Mouse (Mus musculus): ENCODE results near the gene Acot4. TPM values are rescaled to one million over a fixed set of nuclear protein-coding genes. Genes with fewer than 3 reads are reported as not detected.
"Not testable (repeated sequence)": the region's sequence is repeated elsewhere in the genome, so short reads cannot be mapped to it uniquely, and the experiment has no call there.

The Acot4 gene
- 1 to 10 TPM; 2.1 to 2.8 TPM for total RNA-seq (2021)

- DNase-seq (ENCODE audit: low spot score in 2 of 2) = peak; percentile 10 to 15
- intact Hi-C loops (cut with DNase I) = not testable (repeated sequence)
Measured at GRCm38 (mm10) chr12:84038241-84038640, at the start of gene Acot4. Gene Acot4 (plus strand): TSS chr12:84038379.

GRCm38 (mm10) chr12:83988483-83988882 is 49.7 kb upstream of the Acot4 start:
- no peak for DNase-seq (ENCODE audit: low spot score in 2 of 2)
- intact Hi-C loops (cut with DNase I) = loop anchor here (5.0 kb wide), 1 partner anchor 44 kb away; no protein-coding TSS in a partner anchor

GRCm38 (mm10) chr12:83989378-83989777 is 48.8 kb upstream of the Acot4 start:
- intact Hi-C loops (cut with DNase I) = loop anchor here (5.0 kb wide), 1 partner anchor 43 kb away; no protein-coding TSS in a partner anchor
- DNase-seq (ENCODE audit: low spot score in 2 of 2) = no peak

GRCm38 (mm10) chr12:83997221-83997620 is 41.0 kb upstream of the Acot4 start:
- intact Hi-C loops (cut with DNase I) = no loop called here
- no peak for DNase-seq (ENCODE audit: low spot score in 2 of 2)

GRCm38 (mm10) chr12:83998341-83999107 is 39.7 kb upstream of the Acot4 start:
- no peak for DNase-seq (ENCODE audit: low spot score in 2 of 2)

GRCm38 (mm10) chr12:83999237-83999636 is 38.9 kb upstream of the Acot4 start:
- DNase-seq (ENCODE audit: low spot score in 2 of 2); intact Hi-C loops (cut with DNase I): not testable (repeated sequence)

More at GRCm38 (mm10) chr12:83998341-83999107, 39.7 kb upstream of the Acot4 start:
- intact Hi-C loops (cut with DNase I) = no loop called here

GRCm38 (mm10) chr12:84000418-84000817 is 37.8 kb upstream of the Acot4 start:
- intact Hi-C loops (cut with DNase I) = no loop called here
- DNase-seq (ENCODE audit: low spot score in 2 of 2) = no peak

GRCm38 (mm10) chr12:84003866-84004265 is 34.3 kb upstream of the Acot4 start:
- no peak for DNase-seq (ENCODE audit: low spot score in 2 of 2)
- intact Hi-C loops (cut with DNase I) = no loop called here

GRCm38 (mm10) chr12:84008251-84008650 is 29.9 kb upstream of the Acot4 start:
- intact Hi-C loops (cut with DNase I) = no loop called here
- DNase-seq (ENCODE audit: low spot score in 2 of 2) = no peak

- intact Hi-C loops (cut with DNase I) = no loop called here
- no peak for DNase-seq (ENCODE audit: low spot score in 2 of 2)
Measured at GRCm38 (mm10) chr12:84008729-84009128, 29.4 kb upstream of the Acot4 start.

- intact Hi-C loops (cut with DNase I) = not testable (repeated sequence)
- DNase-seq (ENCODE audit: low spot score in 2 of 2) = peak; percentile 48 to 53
Measured at GRCm38 (mm10) chr12:84009171-84009965, 28.8 kb upstream of the Acot4 start, which contains the start of gene Acot1. Gene Acot1 (plus strand): TSS chr12:84009490.

GRCm38 (mm10) chr12:84010201-84010600 is 28.0 kb upstream of the Acot4 start:
- DNase-seq (ENCODE audit: low spot score in 2 of 2) = no peak

GRCm38 (mm10) chr12:84011251-84012040 is 26.7 kb upstream of the Acot4 start:
- intact Hi-C loops (cut with DNase I) = no loop called here
- DNase-seq (ENCODE audit: low spot score in 2 of 2) = peak; percentile 46 to 53

More at GRCm38 (mm10) chr12:84010201-84010600, 28.0 kb upstream of the Acot4 start:
- intact Hi-C loops (cut with DNase I) = no loop called here

- DNase-seq (ENCODE audit: low spot score in 2 of 2) = no peak
- intact Hi-C loops (cut with DNase I) = no loop called here
Measured at GRCm38 (mm10) chr12:84013130-84013529, 25.0 kb upstream of the Acot4 start.

GRCm38 (mm10) chr12:84013701-84014100 is 24.5 kb upstream of the Acot4 start:
- intact Hi-C loops (cut with DNase I) = no loop called here
- peak in 1 of 2 experiments; percentile 24 for DNase-seq (ENCODE audit: low spot score in 2 of 2)

GRCm38 (mm10) chr12:84020528-84020927 is 17.7 kb upstream of the Acot4 start:
- not testable (repeated sequence) for DNase-seq (ENCODE audit: low spot score in 2 of 2)

GRCm38 (mm10) chr12:84022266-84022665 is 15.9 kb upstream of the Acot4 start:
- intact Hi-C loops (cut with DNase I); DNase-seq (ENCODE audit: low spot score in 2 of 2): not testable (repeated sequence)

More at GRCm38 (mm10) chr12:84020528-84020927, 17.7 kb upstream of the Acot4 start:
- intact Hi-C loops (cut with DNase I) = not testable (repeated sequence)

- DNase-seq (ENCODE audit: low spot score in 2 of 2) = no peak
- intact Hi-C loops (cut with DNase I) = no loop called here
Measured at GRCm38 (mm10) chr12:84023052-84023745, 15.0 kb upstream of the Acot4 start.

- intact Hi-C loops (cut with DNase I) = no loop called here
- no peak for DNase-seq (ENCODE audit: low spot score in 2 of 2)
Measured at GRCm38 (mm10) chr12:84025888-84026287, 12.3 kb upstream of the Acot4 start.

All from left cerebral cortex, postnatal 36 days (tissue).